Mouse (Mus musculus) adrenal gland (tissue): ENCODE data around the gene Tulp2.
"Not testable (repeated sequence)": the region's sequence is repeated elsewhere in the genome, so short reads cannot be mapped to it uniquely, and the experiment has no call there.

Experiments
- intact Hi-C: fragments of 180-260 bp; cut with DNase I; formaldehyde crosslinking; loops from one replicate; pipeline ENCODE4 v1.15.1; 2025

Tulp2 gene

GRCm38 (mm10) chr7:45458748-45459563, 22.7 kb upstream of the Tulp2 start:
- intact Hi-C loops, result no loop called here

GRCm38 (mm10) chr7:45459564-45460140, 22.0 kb upstream of the Tulp2 start, which contains the start of gene Ftl1:
TSS of gene Ftl1 (minus strand) at chr7:45459884.
- intact Hi-C loops, result not testable (repeated sequence)

GRCm38 (mm10) chr7:45460377-45460776, 21.3 kb upstream of the Tulp2 start:
- intact Hi-C loops, result no loop called here

GRCm38 (mm10) chr7:45460860-45461314, 20.8 kb upstream of the Tulp2 start:
- intact Hi-C loops, result no loop called here

- intact Hi-C loops, result no loop called here
Measured at GRCm38 (mm10) chr7:45461326-45461725, 20.4 kb upstream of the Tulp2 start.

GRCm38 (mm10) chr7:45461781-45462180, 19.9 kb upstream of the Tulp2 start:
- intact Hi-C loops, result no loop called here

GRCm38 (mm10) chr7:45462325-45462724, 19.4 kb upstream of the Tulp2 start:
- intact Hi-C loops, result no loop called here

- intact Hi-C loops, result not testable (repeated sequence)
Measured at GRCm38 (mm10) chr7:45462868-45463267, 18.8 kb upstream of the Tulp2 start.

GRCm38 (mm10) chr7:45463987-45464778, 17.5 kb upstream of the Tulp2 start:
- intact Hi-C loops, result no loop called here

GRCm38 (mm10) chr7:45465112-45465511, 16.6 kb upstream of the Tulp2 start:
- intact Hi-C loops, result no loop called here

- intact Hi-C loops, result no loop called here
Measured at GRCm38 (mm10) chr7:45465549-45465948, 16.1 kb upstream of the Tulp2 start.

- intact Hi-C loops, result no loop called here
Measured at GRCm38 (mm10) chr7:45466283-45467089, 15.2 kb upstream of the Tulp2 start, which contains the start of gene Bax. TSS of gene Bax (minus strand) at chr7:45466898.

- intact Hi-C loops, result no loop called here
Measured at GRCm38 (mm10) chr7:45467090-45467670, 14.5 kb upstream of the Tulp2 start.

- intact Hi-C loops, result loop anchor here (5.0 kb wide), 1 partner anchor 46 kb away; no protein-coding TSS in a partner anchor
Measured at GRCm38 (mm10) chr7:45470869-45471268, 10.8 kb upstream of the Tulp2 start.

- intact Hi-C loops, result loop anchor here (5.0 kb wide), 1 partner anchor 52 kb away; the partner anchor contains the start of genes Plekha4 and Ppp1r15a
Measured at GRCm38 (mm10) chr7:45475291-45475969, 6.2 kb upstream of the Tulp2 start.

GRCm38 (mm10) chr7:45476453-45476852, 5.2 kb upstream of the Tulp2 start:
- intact Hi-C loops, result loop anchor here (5.0 kb wide), 1 partner anchor 51 kb away; the partner anchor contains the start of genes Plekha4 and Ppp1r15a

GRCm38 (mm10) chr7:45477003-45477402, 4.7 kb upstream of the Tulp2 start:
- intact Hi-C loops, result loop anchor here (5.0 kb wide), 1 partner anchor 50 kb away; the partner anchor contains the start of genes Plekha4 and Ppp1r15a

GRCm38 (mm10) chr7:45478774-45479173, 2.9 kb upstream of the Tulp2 start:
- intact Hi-C loops, result loop anchor here (5.0 kb wide), 1 partner anchor 49 kb away; the partner anchor contains the start of genes Plekha4 and Ppp1r15a

- intact Hi-C loops, result not testable (repeated sequence)
Measured at GRCm38 (mm10) chr7:45480310-45480709, 1.4 kb upstream of the Tulp2 start.
